Mouse (Mus musculus) hindbrain, embryonic 16.5 days (tissue): Measurements from ENCODE around the gene Nkx2-5. TPM values are rescaled to one million over a fixed set of nuclear protein-coding genes. Genes with fewer than 3 reads are reported as not detected.

Experiments
- ATAC-seq: fragments of 200-750 bp; cut with Nextera tagmentation; 2 replicates; pipeline ENCODE4 v1.8.0; 2017; ENCODE audit warnings: moderate TSS enrichment, moderate library complexity
- H3K27ac ChIP-seq: fragments of 300-500 bp; sonication (generic); 2 replicates; pipeline ENCODE4 v1.5.1; 2014; ENCODE audit warnings: low read depth, mild to moderate bottlenecking, control low read depth, low read length, moderate library complexity
- H3K27me3 ChIP-seq: fragments of 300-500 bp; sonication (generic); replicated peaks from 2 replicates; pipeline ENCODE4 v1.6.1; 2014; ENCODE audit warnings: low read length; ENCODE audit not compliant: control insufficient read depth, insufficient read depth
- H3K36me3 ChIP-seq: fragments of 300-500 bp; sonication (generic); 2 replicates; pipeline ENCODE4 v1.6.1; 2014; ENCODE audit warnings: mild to moderate bottlenecking, low read length, moderate library complexity, mixed read lengths; ENCODE audit not compliant: control insufficient read depth, insufficient read depth
- H3K4me1 ChIP-seq: fragments of 300-500 bp; sonication (generic); 2 replicates; pipeline ENCODE4 v1.6.1; 2014; ENCODE audit warnings: low read depth, low read length; ENCODE audit not compliant: control insufficient read depth, insufficient read depth
- H3K4me2 ChIP-seq: fragments of 300-500 bp; sonication (generic); 2 replicates; pipeline ENCODE4 v1.6.1; 2014; ENCODE audit warnings: mild to moderate bottlenecking, low read length, control low read depth, moderate library complexity
- H3K4me3 ChIP-seq: fragments of 300-500 bp; sonication (generic); 2 replicates; pipeline ENCODE4 v1.5.1; 2014; ENCODE audit warnings: mild to moderate bottlenecking, low read length, control low read depth, moderate library complexity
- H3K9ac ChIP-seq: fragments of 300-500 bp; sonication (generic); 2 replicates; pipeline ENCODE4 v1.6.1; 2014; ENCODE audit warnings: low read depth, mild to moderate bottlenecking, control low read depth, low read length, moderate library complexity
- H3K9me3 ChIP-seq: fragments of 300-500 bp; sonication (generic); 2 replicates; pipeline ENCODE4 v1.6.1; 2014; ENCODE audit warnings: mild to moderate bottlenecking, low read length, moderate library complexity; ENCODE audit not compliant: control insufficient read depth
- WGBS: fragments of 180-500 bp; shearing (Covaris S2); extraction: QIAGEN DNeasy Blood & Tissue Kit; methylation state at CpG from one replicate; pipeline ENCODE4 v1.1.7; 2014; 5-methylcytosine and 5-hydroxymethylcytosine counted together
- polyA plus RNA-seq: library from polyadenylated mRNA; unstranded; fragments of >200 nt; fragmentation: Nextera tagmentation; extraction: Ambion mirVana; gene quantifications from 2 replicates; pipeline ENCODE4 v1.2.1, GENCODE M21; 2015

Gene Nkx2-5
- polyA plus RNA-seq, 1 experiment from 2014 or later: not detected

GRCm38 (mm10) chr17:26861383-26861782 is 16.6 kb upstream of the Nkx2-5 start:
- Histone ChIP-seq H3K4me2 (no peak overlapping the region), H3K36me3 (no peaks in the 10 kb centered on the region), H3K4me1 (no peaks in the 10 kb centered on the region), H3K9ac (no peak overlapping the region), H3K4me3 (no peak overlapping the region), H3K9me3 (peaks cover 3% of the 10 kb centered on the region), H3K27me3 (peaks cover 31% of the 10 kb centered on the region), H3K27ac (no peak overlapping the region)
- ATAC-seq: no peak
- 30% methylated on average over 6 of the region's 6 CpGs for WGBS

GRCm38 (mm10) chr17:26860906-26861305 is 16.1 kb upstream of the Nkx2-5 start:
- ATAC-seq: no peak
- Histone ChIP-seq H3K4me3 (no peak overlapping the region), H3K4me1 (no peaks in the 10 kb centered on the region), H3K27me3 (peaks cover 34% of the 10 kb centered on the region), H3K4me2 (no peak overlapping the region), H3K9ac (no peak overlapping the region), H3K9me3 (peaks cover 3% of the 10 kb centered on the region), H3K27ac (no peak overlapping the region), H3K36me3 (no peaks in the 10 kb centered on the region)
- WGBS: 47% methylated on average over 4 of the region's 4 CpGs

GRCm38 (mm10) chr17:26852262-26852661 is 7.5 kb upstream of the Nkx2-5 start:
- 1% methylated on average over 4 of the region's 4 CpGs for WGBS
- Histone ChIP-seq H3K4me2 (no peak overlapping the region), H3K9me3 (no peaks in the 10 kb centered on the region), H3K4me1 (peaks cover 11% of the 10 kb centered on the region), H3K27me3 (peaks cover 75% of the 10 kb centered on the region), H3K4me3 (no peak overlapping the region), H3K36me3 (no peaks in the 10 kb centered on the region), H3K9ac (no peak overlapping the region), H3K27ac (no peak overlapping the region)
- no peak for ATAC-seq

GRCm38 (mm10) chr17:26851136-26851460 is 6.3 kb upstream of the Nkx2-5 start:
- Histone ChIP-seq H3K4me1 (peaks cover 11% of the 10 kb centered on the region), H3K9me3 (no peaks in the 10 kb centered on the region), H3K36me3 (no peaks in the 10 kb centered on the region), H3K27ac (no peak overlapping the region), H3K27me3 (peaks cover 68% of the 10 kb centered on the region), H3K9ac (no peak overlapping the region), H3K4me2 (no peak overlapping the region), H3K4me3 (no peak overlapping the region; the same call in 1 of the 2 replicates)
- WGBS: 6% methylated on average over 8 of the region's 8 CpGs
- ATAC-seq: no peak

- Histone ChIP-seq H3K36me3 (no peaks in the 10 kb centered on the region), H3K4me2 (peak overlapping the region; percentile 41), H3K4me3 (peak overlapping the region; percentile 16), H3K4me1 (peaks cover 11% of the 10 kb centered on the region), H3K27me3 (peaks cover 68% of the 10 kb centered on the region), H3K9me3 (no peaks in the 10 kb centered on the region), H3K9ac (no peak overlapping the region), H3K27ac (no peak overlapping the region)
- under 1% methylated on average over 48 of the region's 48 CpGs for WGBS
- ATAC-seq: no peak
Measured at GRCm38 (mm10) chr17:26850358-26851135, 5.7 kb upstream of the Nkx2-5 start.

GRCm38 (mm10) chr17:26849746-26850357 is 5.0 kb upstream of the Nkx2-5 start:
- H3K9me3 ChIP-seq: no peaks in the 10 kb centered on the region

GRCm38 (mm10) chr17:26849106-26849745 is 4.4 kb upstream of the Nkx2-5 start:
- H3K9me3 ChIP-seq: no peaks in the 10 kb centered on the region
- no peaks in the 10 kb centered on the region for H3K36me3 ChIP-seq
- H3K9ac ChIP-seq: no peak overlapping the region
- peak overlapping the region; percentile 41 for H3K4me2 ChIP-seq
- H3K4me1 ChIP-seq: peaks cover 11% of the 10 kb centered on the region
- peaks cover 64% of the 10 kb centered on the region for H3K27me3 ChIP-seq
- H3K4me3 ChIP-seq: peak overlapping the region; percentile 16; the same call in 1 of the 2 replicates
- WGBS: 4% methylated on average over 19 of the region's 19 CpGs
- no peak overlapping the region for H3K27ac ChIP-seq
- ATAC-seq: no peak

More at GRCm38 (mm10) chr17:26849746-26850357, 5.0 kb upstream of the Nkx2-5 start:
- H3K9ac ChIP-seq: no peak overlapping the region
- peak overlapping the region; percentile 41 for H3K4me2 ChIP-seq
- no peak overlapping the region for H3K27ac ChIP-seq
- peak overlapping the region; percentile 16 for H3K4me3 ChIP-seq
- no peaks in the 10 kb centered on the region for H3K36me3 ChIP-seq
- H3K4me1 ChIP-seq: peaks cover 11% of the 10 kb centered on the region
- WGBS: under 1% methylated on average over 44 of the region's 44 CpGs
- H3K27me3 ChIP-seq: peaks cover 68% of the 10 kb centered on the region
- no peak for ATAC-seq

- Histone ChIP-seq H3K4me2 (no peak overlapping the region), H3K36me3 (no peaks in the 10 kb centered on the region), H3K9me3 (no peaks in the 10 kb centered on the region), H3K4me1 (peaks cover 11% of the 10 kb centered on the region), H3K9ac (no peak overlapping the region), H3K4me3 (no peak overlapping the region), H3K27me3 (peaks cover 59% of the 10 kb centered on the region), H3K27ac (no peak overlapping the region)
- WGBS: 2% methylated on average over 6 of the region's 6 CpGs
- no peak for ATAC-seq
Measured at GRCm38 (mm10) chr17:26848236-26848635, 3.4 kb upstream of the Nkx2-5 start.

- no peaks in the 10 kb centered on the region for H3K9me3 ChIP-seq
- peaks cover 60% of the 10 kb centered on the region for H3K27me3 ChIP-seq
- no peak overlapping the region for H3K27ac ChIP-seq
- H3K9ac ChIP-seq: no peak overlapping the region
- peaks cover 11% of the 10 kb centered on the region for H3K4me1 ChIP-seq
- no peak overlapping the region for H3K4me3 ChIP-seq
- no peak overlapping the region for H3K4me2 ChIP-seq
- H3K36me3 ChIP-seq: no peaks in the 10 kb centered on the region
- 0% methylated on average over 5 of the region's 5 CpGs for WGBS
- no peak for ATAC-seq
Measured at GRCm38 (mm10) chr17:26847801-26848200, 3.0 kb upstream of the Nkx2-5 start.
